Mouse (Mus musculus) ES-CJ7 (cell line): ENCODE results near the gene P2rx3.

Experiments used
- DNase-seq: peaks from one replicate; pipeline ENCODE4 v3.0.0; 2011; ENCODE audit warnings: low read depth, low spot score

The P2rx3 gene

DNA sequence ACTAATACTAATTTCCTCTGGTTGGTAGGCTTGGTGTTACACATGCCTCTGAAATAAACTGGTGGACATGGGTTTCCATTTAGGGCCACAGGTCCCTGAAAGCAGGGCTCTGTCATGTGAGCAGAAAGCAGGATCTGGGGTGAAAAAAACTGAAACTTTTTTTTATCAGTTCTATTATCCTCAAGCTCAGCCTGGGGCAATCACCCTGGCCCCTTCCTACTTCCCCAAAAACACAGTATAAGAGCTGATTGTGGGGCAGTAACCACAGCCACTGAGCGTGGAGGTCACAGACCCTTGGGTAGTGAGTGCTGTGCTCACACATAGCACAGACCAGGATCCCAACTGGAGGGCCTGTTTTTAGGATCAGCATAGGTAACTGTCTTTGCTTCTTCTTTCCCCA, 49.3 kb downstream of the P2rx3 start, which contains the start of gene Prg3:
Gene Prg3, plus strand, starts transcription at position 286 of the 400 bp plus-strand sequence.
- DNase-seq = no peak

- no peak for DNase-seq
Measured at GRCm38 (mm10) chr2:84980188-84980587, 57.1 kb downstream of the P2rx3 start, which contains the start of gene Prg2. Gene Prg2, plus strand, starts transcription at chr2:84980461.

DNA sequence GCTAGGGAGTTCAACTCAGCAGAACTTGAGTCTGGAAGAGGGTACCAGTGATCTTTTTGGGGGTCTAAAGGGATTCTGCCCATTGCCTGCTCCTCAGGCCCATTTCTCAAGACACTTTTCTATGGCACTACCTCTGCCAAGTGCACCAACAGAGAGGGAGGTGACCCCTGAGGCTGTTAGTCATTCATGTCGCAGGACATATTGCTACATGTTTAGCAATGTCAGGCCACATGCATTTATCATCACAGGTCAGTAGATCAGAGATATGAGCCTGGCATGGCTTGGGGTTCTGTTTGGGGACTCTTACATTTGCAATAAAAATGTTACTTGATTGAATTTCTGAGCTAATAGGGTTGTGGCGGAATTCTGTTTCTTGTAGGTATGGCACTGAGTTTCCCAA, 61.7 kb downstream of the P2rx3 start:
- no peak for DNase-seq

GRCm38 (mm10) chr2:84967318-84967991, 69.8 kb downstream of the P2rx3 start:
- no peak for DNase-seq

DNA sequence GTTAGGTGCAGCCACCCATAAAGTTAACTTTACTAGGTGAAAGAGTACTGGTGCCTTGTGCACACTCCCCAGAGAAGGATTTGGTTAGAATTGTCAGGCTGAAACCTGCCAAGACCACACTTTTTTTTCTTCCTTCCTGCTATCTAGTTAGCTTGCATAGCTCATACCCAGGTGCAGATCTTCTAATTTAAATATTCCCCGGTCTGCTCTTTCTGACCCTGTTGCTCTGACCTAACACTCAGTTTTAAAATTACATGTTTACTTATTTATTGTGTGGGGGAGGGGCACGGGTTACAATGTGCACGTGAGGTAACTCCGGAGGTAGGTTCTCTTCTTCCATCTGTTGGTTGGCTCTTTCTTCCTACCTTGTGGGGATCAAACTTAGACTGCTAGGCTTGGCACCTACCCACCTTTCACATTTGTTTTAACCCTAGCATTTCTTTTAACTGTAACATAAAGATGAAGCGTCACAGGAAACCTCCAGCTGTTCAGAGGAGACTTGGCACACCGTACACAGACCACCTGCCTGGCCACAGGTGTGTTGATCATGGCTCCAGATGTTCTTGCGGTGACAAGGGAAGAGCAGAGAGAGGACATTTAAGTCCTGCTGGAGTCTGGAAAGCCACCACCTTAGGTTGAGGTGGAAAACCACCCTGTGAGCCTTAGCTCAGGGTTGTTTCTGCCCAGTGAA, 73.0 kb downstream of the P2rx3 start:
- no peak for DNase-seq

- DNase-seq = no peak
Measured at GRCm38 (mm10) chr2:84962906-84963507, 74.3 kb downstream of the P2rx3 start.

DNA sequence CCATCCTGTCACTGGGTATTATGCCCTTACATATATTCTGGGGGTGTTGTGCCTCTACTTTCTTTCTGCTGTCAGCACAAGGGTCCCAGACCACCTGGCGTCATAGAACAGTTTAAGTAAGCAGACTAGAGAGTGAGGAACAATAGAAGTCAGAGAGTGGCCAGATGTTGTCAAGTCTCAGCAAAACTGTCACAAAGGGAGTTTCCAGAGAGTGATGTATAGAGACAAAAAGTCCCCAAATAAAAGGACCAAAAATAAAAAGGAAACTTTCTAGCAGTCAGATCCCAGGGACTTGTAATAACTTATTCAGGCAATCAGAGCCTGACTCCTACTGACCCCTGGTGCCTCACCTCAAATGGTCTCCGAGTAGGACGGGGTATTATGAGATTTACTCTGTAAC, 75.4 kb downstream of the P2rx3 start:
- no peak for DNase-seq

GRCm38 (mm10) chr2:84961300-84961699, 76.0 kb downstream of the P2rx3 start:
- no peak for DNase-seq

GRCm38 (mm10) chr2:84958588-84959264, 78.5 kb downstream of the P2rx3 start:
- no peak for DNase-seq

DNA sequence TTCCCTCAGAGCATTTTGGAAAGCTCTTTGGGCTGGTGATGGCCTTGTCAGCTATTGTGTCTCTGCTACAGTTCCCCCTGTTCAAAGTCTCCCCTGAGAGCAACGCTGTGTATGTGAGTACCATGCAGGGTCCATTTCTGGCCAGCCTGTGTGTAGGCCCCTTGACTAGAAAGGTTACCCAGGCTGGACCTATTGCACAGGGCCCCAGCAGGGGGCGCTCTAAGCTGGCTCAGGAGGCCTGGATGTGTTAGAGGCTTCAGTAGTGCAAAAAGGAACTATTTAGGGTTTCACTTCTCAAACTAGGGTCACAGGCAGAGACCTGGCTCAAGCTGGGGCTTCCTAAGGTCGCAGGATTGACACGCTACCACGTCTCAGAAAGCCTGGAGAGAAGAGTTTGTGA, 81.0 kb downstream of the P2rx3 start:
- DNase-seq = peak; percentile 23

DNA sequence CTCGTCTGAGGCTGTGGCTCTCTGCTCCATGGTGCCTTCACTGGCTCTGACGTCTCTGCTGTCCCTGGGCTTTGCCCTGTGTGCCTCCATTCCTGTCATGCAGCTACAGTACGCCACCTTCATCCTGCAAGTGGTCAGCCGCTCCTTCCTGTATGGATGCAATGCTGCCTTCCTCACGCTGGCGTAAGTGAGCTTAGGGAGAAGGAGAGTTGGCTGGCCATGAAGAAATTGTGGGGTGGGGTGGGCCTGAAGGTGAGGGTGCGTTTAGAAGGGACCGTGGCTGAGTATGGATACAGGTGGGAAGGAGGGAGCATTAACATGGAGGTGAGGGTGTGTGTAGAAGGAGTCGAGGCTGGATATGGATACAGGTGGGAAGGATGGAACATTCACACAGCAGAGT, 81.8 kb downstream of the P2rx3 start:
- DNase-seq = no peak

GRCm38 (mm10) chr2:84952693-84953092, 84.6 kb downstream of the P2rx3 start:
- no peak for DNase-seq

GRCm38 (mm10) chr2:84952251-84952650, 85.0 kb downstream of the P2rx3 start:
- no peak for DNase-seq

DNA sequence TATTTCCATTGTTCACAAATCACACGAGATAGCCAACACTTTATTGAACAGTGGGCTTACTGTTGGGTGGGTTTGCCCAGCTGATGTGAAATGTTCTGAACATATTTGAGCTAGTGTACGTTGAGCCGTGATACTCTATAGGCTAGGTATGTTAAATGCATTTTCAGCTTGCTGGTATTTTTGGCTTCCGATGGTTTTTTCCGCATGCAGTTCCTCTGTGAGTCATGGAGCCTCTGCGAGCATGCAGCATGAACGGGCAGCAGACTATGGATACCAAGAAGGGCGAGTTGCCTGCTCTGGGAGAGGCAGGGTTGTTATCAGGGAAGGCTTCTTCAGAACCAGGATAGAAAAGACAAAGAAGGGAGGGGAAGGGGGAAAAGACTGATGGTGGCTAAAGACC, 86.2 kb downstream of the P2rx3 start:
- no peak for DNase-seq

DNA sequence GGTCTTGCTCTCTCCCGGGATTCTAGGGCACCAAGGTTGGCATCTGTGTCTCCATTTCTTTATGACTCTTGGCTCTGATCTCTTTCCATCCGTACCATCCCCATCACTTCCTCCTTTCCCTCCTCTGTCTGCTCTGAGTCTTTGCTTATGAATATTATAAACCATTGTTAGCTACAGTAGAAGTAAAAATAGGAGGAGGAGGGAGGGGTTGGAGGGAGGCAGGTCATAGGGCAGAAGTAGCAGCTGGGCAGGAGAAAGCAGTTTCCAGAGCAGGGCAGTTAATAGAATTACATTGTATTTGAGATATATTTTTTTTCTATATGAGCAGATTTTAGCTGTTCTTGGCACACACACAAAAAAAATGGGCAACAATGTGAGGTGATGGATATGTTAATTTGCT, 88.5 kb downstream of the P2rx3 start:
- DNase-seq = no peak
